In the genomic region with DNA sequence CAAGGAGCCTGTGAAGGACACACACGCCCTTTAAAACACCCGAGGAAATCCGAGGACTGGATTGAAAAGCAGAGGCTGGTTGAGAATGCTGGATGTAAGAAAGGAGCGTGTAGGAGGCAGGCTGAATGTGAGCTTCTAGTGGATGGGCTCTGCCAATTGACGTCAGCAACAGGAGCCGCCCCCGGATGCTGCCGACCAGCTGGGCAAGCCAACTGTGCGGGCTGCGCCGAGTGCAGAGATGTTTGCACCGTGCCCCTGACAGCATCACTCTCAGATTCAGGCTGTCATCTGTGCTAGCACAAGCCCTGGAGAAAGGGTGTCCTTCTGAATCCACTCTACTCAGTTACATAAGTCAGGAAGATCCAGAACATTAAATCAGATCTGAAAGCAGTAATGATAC, we compare ENCODE assay signal across 8 mouse cellular contexts. TPM values are rescaled to one million over a fixed set of nuclear protein-coding genes. Genes with fewer than 3 reads are reported as not detected.
A peak's percentile ranks its signal among the peaks of the same experiment; 100 is the strongest.
DNase-seq lines count a peak whose midpoint lies in the region; ATAC-seq and TF ChIP-seq lines count a peak whose summit lies in the region.

No protein-coding gene starts in this region.

- no peak overlapping the region for H3K27ac ChIP-seq in kidney, embryonic 14.5 days (ENCODE audit: low read depth, low read length)
- H3K27ac ChIP-seq in cortical plate, adult 2 months (ENCODE audit: insufficient read depth, low read length), result peak overlapping the region; percentile 77
- no peak overlapping the region for H3K27ac ChIP-seq in kidney, postnatal 0 days
- H3K27ac ChIP-seq in limb, embryonic 13.5 days, result no peak overlapping the region

- no peak overlapping the region for H3K9ac ChIP-seq in kidney, embryonic 14.5 days (ENCODE audit: low read depth, low read length)
- no peak overlapping the region for H3K9ac ChIP-seq in kidney, postnatal 0 days (ENCODE audit: low read depth, low read length)
- H3K9ac ChIP-seq in limb, embryonic 13.5 days, result no peak overlapping the region

- H3K4me3 ChIP-seq in kidney, embryonic 14.5 days (ENCODE audit: low read length), result no peak overlapping the region
- no peak overlapping the region for H3K4me3 ChIP-seq in cortical plate, adult 2 months (ENCODE audit: insufficient read depth, low read length)
- H3K4me3 ChIP-seq in kidney, postnatal 0 days (replicated peaks; ENCODE audit: low read depth, low read length), result no peak overlapping the region
- no peak overlapping the region for H3K4me3 ChIP-seq in limb, embryonic 13.5 days

- no peaks in the 10 kb centered on the region for H3K9me3 ChIP-seq in kidney, embryonic 14.5 days (ENCODE audit: control insufficient read depth, low read length)
- no peaks in the 10 kb centered on the region for H3K9me3 ChIP-seq in kidney, postnatal 0 days (replicated peaks; ENCODE audit: low read length)
- no peaks in the 10 kb centered on the region for H3K9me3 ChIP-seq in limb, embryonic 13.5 days

- H3K4me2 ChIP-seq in kidney, embryonic 14.5 days (replicated peaks; ENCODE audit: low read depth, low read length), result peak overlapping the region; percentile 16
- H3K4me2 ChIP-seq in kidney, postnatal 0 days (ENCODE audit: low read length), result peak overlapping the region; percentile 14
- H3K4me2 ChIP-seq in limb, embryonic 13.5 days (replicated peaks), result peak overlapping the region; percentile 41

- ATAC-seq in kidney, embryonic 14.5 days (ENCODE audit: low FRiP score, low TSS enrichment), result 0 out of 2 replicates have a peak, but pooled peaks have one; percentile 46
- ATAC-seq in kidney, postnatal 0 days (replicated peaks; ENCODE audit: low FRiP score, low read depth), result peak; percentile 21; the same call in 1 of the 2 replicates
- ATAC-seq in limb, embryonic 13.5 days (ENCODE audit: low FRiP score, low read depth), result no peak
- ATAC-seq in megakaryocyte-erythroid progenitor cell, adult 5-6 weeks (replicated peaks; ENCODE audit: low FRiP score, low TSS enrichment, poor library complexity, severe bottlenecking), result no peak

- DNase-seq in kidney, adult 11 months, result no peak
- DNase-seq in kidney, postnatal 0 days (ENCODE audit: low spot score), result peak; percentile 81
- DNase-seq in telencephalon, adult 2 months (ENCODE audit: low read depth, low spot score), result peak; percentile 95
- no peak for DNase-seq in urinary bladder, postnatal 10 days (ENCODE audit: low spot score)

- no peak for TF ChIP-seq CTCF in cortical plate, adult 2 months (IDR thresholded peaks at IDR 0.05; ENCODE audit: extremely low read depth, insufficient read depth, low read length)
- no peak for TF ChIP-seq CTCF in kidney, postnatal 0 days (IDR thresholded peaks at IDR 0.05; ENCODE audit: low read depth)

- peak; percentile 82 for TF ChIP-seq POLR2A in cortical plate, adult 2 months (IDR thresholded peaks at IDR 0.05; ENCODE audit: extremely low read depth, insufficient read depth, low read length)

- 27% methylated on average over 12 of the region's 12 CpGs for WGBS in kidney, embryonic 14.5 days
- 19% methylated on average over 12 of the region's 12 CpGs for WGBS in kidney, postnatal 0 days
- 55% methylated on average over 12 of the region's 12 CpGs for WGBS in limb, embryonic 13.5 days

- no peaks in the 10 kb centered on the region for H3K36me3 ChIP-seq in kidney, embryonic 14.5 days (ENCODE audit: control insufficient read depth, insufficient read depth, low read length)
- H3K36me3 ChIP-seq in kidney, postnatal 0 days (ENCODE audit: insufficient read depth, low read length), result no peaks in the 10 kb centered on the region
- no peaks in the 10 kb centered on the region for H3K36me3 ChIP-seq in limb, embryonic 13.5 days

- H3K27me3 ChIP-seq in kidney, embryonic 14.5 days (ENCODE audit: control insufficient read depth, insufficient read depth, low read length), result no peaks in the 10 kb centered on the region
- no peaks in the 10 kb centered on the region for H3K27me3 ChIP-seq in kidney, postnatal 0 days (ENCODE audit: insufficient read depth, low read length)
- peaks cover 27% of the 10 kb centered on the region for H3K27me3 ChIP-seq in limb, embryonic 13.5 days

- no peaks in the 10 kb centered on the region for H3K4me1 ChIP-seq in kidney, embryonic 14.5 days (ENCODE audit: control insufficient read depth, insufficient read depth, low read length)
- H3K4me1 ChIP-seq in cortical plate, adult 2 months (ENCODE audit: control insufficient read depth, insufficient read depth, low read length), result peaks cover 10% of the 10 kb centered on the region; the same call in 1 of the 2 replicates
- H3K4me1 ChIP-seq in kidney, postnatal 0 days (replicated peaks; ENCODE audit: insufficient read depth, low read length), result peaks cover 5% of the 10 kb centered on the region; the same call in 1 of the 2 replicates
- peaks cover 14% of the 10 kb centered on the region; the same call in 1 of the 2 replicates for H3K4me1 ChIP-seq in limb, embryonic 13.5 days

RNA-seq across cellular contexts. Expression of a gene that starts 37.3 kb away (rescaled TPM):
- polyA plus RNA-seq in kidney, embryonic 14.5 days (2014; fragmentation: Nextera tagmentation; extraction: Ambion mirVana), result 1.8 and 2.3 TPM in 2 replicates
- polyA plus RNA-seq in cortical plate, adult 2 months (2012; rRNA removed), result 24.0 and 71.9 TPM in 2 replicates
- 1.3 and 2.0 TPM in 2 replicates for polyA plus RNA-seq in kidney, postnatal 0 days (2015; fragmentation: Nextera tagmentation; extraction: Ambion mirVana)
- 2.4 TPM in 2 replicates for polyA plus RNA-seq in limb, embryonic 13.5 days (2015; fragmentation: Nextera tagmentation; extraction: Ambion mirVana)
- total RNA-seq in megakaryocyte-erythroid progenitor cell, adult 5-6 weeks (2014; fragmentation: Nextera tagmentation), result 0.67 and 1.7 TPM in 2 replicates
- 2.7 and 7.8 TPM in 2 replicates for total RNA-seq in megakaryocyte-erythroid progenitor cell, adult 5-6 weeks (2017)

RNA-seq across cellular contexts. Expression of a gene that starts 53.6 kb away (rescaled TPM):
- 0.31 and 0.33 TPM in 2 replicates for polyA plus RNA-seq in kidney, embryonic 14.5 days (2014; fragmentation: Nextera tagmentation; extraction: Ambion mirVana)
- polyA plus RNA-seq in cortical plate, adult 2 months (2012; rRNA removed), result 0.10 and 0.11 TPM in 2 replicates
- polyA plus RNA-seq in kidney, postnatal 0 days (2015; fragmentation: Nextera tagmentation; extraction: Ambion mirVana), result 0.17 TPM in 2 replicates
- 0.61 and 0.97 TPM in 2 replicates for polyA plus RNA-seq in limb, embryonic 13.5 days (2015; fragmentation: Nextera tagmentation; extraction: Ambion mirVana)
- total RNA-seq in megakaryocyte-erythroid progenitor cell, adult 5-6 weeks (2014; fragmentation: Nextera tagmentation), result not detected in 2 replicates
- total RNA-seq in megakaryocyte-erythroid progenitor cell, adult 5-6 weeks (2017), result not detected in 2 replicates

Comparison
In these comparisons a context has a peak if more than half of its experiments do, and no peak if none do; other contexts are left out.
1. DNase-seq: peak in kidney, postnatal 0 days (single experiment) and telencephalon, adult 2 months (single experiment); none in kidney, adult 11 months (single experiment) and urinary bladder, postnatal 10 days (single experiment).
2. ATAC-seq: peak in kidney, embryonic 14.5 days (single experiment) and kidney, postnatal 0 days (single experiment); none in limb, embryonic 13.5 days (single experiment) and megakaryocyte-erythroid progenitor cell, adult 5-6 weeks (single experiment).
3. Peak in every context shown above with its lines, with median percentiles within 50 percentile points of each other: H3K4me2 ChIP-seq.